ENCODE assay signal across 8 mouse cellular contexts in the genomic region with DNA sequence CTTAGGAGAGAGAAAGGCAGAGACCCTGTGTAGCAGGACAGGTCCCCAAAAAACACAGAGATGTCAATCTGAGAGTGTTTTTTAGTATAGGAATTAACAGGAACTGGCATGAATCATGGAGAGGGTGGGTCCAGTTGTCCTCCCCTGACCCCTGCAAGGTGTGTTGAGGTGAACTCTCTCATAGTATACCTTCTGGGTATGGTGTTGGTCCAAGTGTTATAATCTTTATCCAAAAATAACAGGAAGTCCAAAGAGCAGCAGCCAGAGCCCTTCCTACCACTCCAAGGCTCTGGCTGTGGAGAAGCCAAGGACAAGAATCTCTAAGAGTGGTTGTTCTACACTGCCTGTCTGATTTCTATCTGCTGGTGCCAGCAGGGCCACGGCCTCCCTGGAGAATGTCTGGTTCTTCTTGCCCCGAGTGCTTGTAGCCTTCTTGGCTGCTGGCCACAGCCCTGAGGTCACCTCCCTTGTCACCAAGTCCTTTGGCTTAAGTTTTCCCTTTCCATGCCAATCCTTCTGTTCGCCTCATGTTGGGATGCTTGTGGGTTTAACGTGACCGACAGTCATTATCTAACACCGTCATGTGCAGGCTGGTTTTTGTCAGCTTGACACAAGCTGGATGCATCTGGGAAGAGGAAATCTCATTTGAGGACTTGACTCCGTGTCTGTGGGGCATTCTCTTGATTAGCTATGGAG. TPM values are rescaled to one million over a fixed set of nuclear protein-coding genes. Genes with fewer than 3 reads are reported as not detected.
A peak's percentile ranks its signal among the peaks of the same experiment; 100 is the strongest.
DNase-seq lines count a peak whose midpoint lies in the region; ATAC-seq lines count a peak whose summit lies in the region.

No protein-coding gene starts in this region.

- 71% methylated on average over 7 of the region's 7 CpGs for whole genome bisulfite sequencing in kidney, embryonic 15.5 days
- WGBS in heart, embryonic 10.5 days: 22% methylated on average over 7 of the region's 7 CpGs
- WGBS in lung, embryonic 16.5 days: 33% methylated on average over 7 of the region's 7 CpGs
- 68% methylated on average over 7 of the region's 7 CpGs for WGBS in midbrain, embryonic 16.5 days

- H3K9ac ChIP-seq in kidney, embryonic 15.5 days: no peak overlapping the region
- H3K9ac ChIP-seq in lung, embryonic 16.5 days (ENCODE audit: low read length): no peak overlapping the region
- H3K9ac ChIP-seq in midbrain, embryonic 16.5 days (ENCODE audit: low read depth, low read length): no peak overlapping the region

- ATAC-seq in kidney, embryonic 15.5 days (replicated peaks; ENCODE audit: low FRiP score): no peak
- peak; percentile 68 for ATAC-seq in lung, embryonic 16.5 days (ENCODE audit: low read depth)
- no peak for ATAC-seq in midbrain, embryonic 16.5 days
- no peak for ATAC-seq in granulocyte monocyte progenitor cell, adult 5-6 weeks (replicated peaks; ENCODE audit: poor library complexity, severe bottlenecking)

- H3K9me3 ChIP-seq in kidney, embryonic 15.5 days (replicated peaks): no peaks in the 10 kb centered on the region
- no peaks in the 10 kb centered on the region for H3K9me3 ChIP-seq in heart, embryonic 10.5 days
- H3K9me3 ChIP-seq in lung, embryonic 16.5 days (ENCODE audit: control insufficient read depth, low read length): no peaks in the 10 kb centered on the region
- no peaks in the 10 kb centered on the region for H3K9me3 ChIP-seq in midbrain, embryonic 16.5 days (replicated peaks; ENCODE audit: control insufficient read depth, low read length, poor library complexity, severe bottlenecking)

- no peak overlapping the region for H3K4me2 ChIP-seq in kidney, embryonic 15.5 days
- no peak overlapping the region for H3K4me2 ChIP-seq in lung, embryonic 16.5 days (ENCODE audit: low read depth, low read length)
- no peak overlapping the region for H3K4me2 ChIP-seq in midbrain, embryonic 16.5 days (ENCODE audit: low read length)

- no peak overlapping the region for H3K4me3 ChIP-seq in kidney, embryonic 15.5 days (replicated peaks)
- H3K4me3 ChIP-seq in brown adipose tissue, adult 24 weeks (ENCODE audit: insufficient read depth, low read depth, low read length): no peak overlapping the region
- no peak overlapping the region for H3K4me3 ChIP-seq in heart, embryonic 10.5 days
- no peak overlapping the region for H3K4me3 ChIP-seq in lung, embryonic 16.5 days (ENCODE audit: low read length)
- no peak overlapping the region for H3K4me3 ChIP-seq in midbrain, embryonic 16.5 days (ENCODE audit: low read depth, low read length)

- H3K27me3 ChIP-seq in kidney, embryonic 15.5 days: no peaks in the 10 kb centered on the region; the same call in 1 of the 2 replicates
- H3K27me3 ChIP-seq in heart, embryonic 10.5 days (ENCODE audit: insufficient read depth, poor library complexity, severe bottlenecking): peaks cover 8% of the 10 kb centered on the region; the same call in 1 of the 2 replicates
- no peaks in the 10 kb centered on the region for H3K27me3 ChIP-seq in lung, embryonic 16.5 days (ENCODE audit: control insufficient read depth, insufficient read depth, low read depth, low read length)
- no peaks in the 10 kb centered on the region for H3K27me3 ChIP-seq in midbrain, embryonic 16.5 days (ENCODE audit: control insufficient read depth, insufficient read depth, low read depth, low read length)

- no peak overlapping the region for H3K27ac ChIP-seq in kidney, embryonic 15.5 days
- peak overlapping the region; percentile 84 for H3K27ac ChIP-seq in brown adipose tissue, adult 24 weeks (replicated peaks; ENCODE audit: low read depth, low read length)
- peak overlapping the region; percentile 42; the same call in 1 of the 2 replicates for H3K27ac ChIP-seq in heart, embryonic 10.5 days
- no peak overlapping the region for H3K27ac ChIP-seq in lung, embryonic 16.5 days (ENCODE audit: low read length)
- no peak overlapping the region for H3K27ac ChIP-seq in midbrain, embryonic 16.5 days (ENCODE audit: low read length)

- no peaks in the 10 kb centered on the region for H3K36me3 ChIP-seq in kidney, embryonic 15.5 days
- no peaks in the 10 kb centered on the region for H3K36me3 ChIP-seq in heart, embryonic 10.5 days
- no peaks in the 10 kb centered on the region for H3K36me3 ChIP-seq in lung, embryonic 16.5 days (ENCODE audit: control insufficient read depth, insufficient read depth, low read length)
- H3K36me3 ChIP-seq in midbrain, embryonic 16.5 days (ENCODE audit: control insufficient read depth, insufficient read depth, low read length): no peaks in the 10 kb centered on the region

- H3K4me1 ChIP-seq in kidney, embryonic 15.5 days: peaks cover 14% of the 10 kb centered on the region
- peaks cover 6% of the 10 kb centered on the region; the same call in 1 of the 2 replicates for H3K4me1 ChIP-seq in brown adipose tissue, adult 24 weeks (ENCODE audit: control insufficient read depth, insufficient read depth, insufficient read length, low read length)
- peaks cover 39% of the 10 kb centered on the region for H3K4me1 ChIP-seq in heart, embryonic 10.5 days
- peaks cover 12% of the 10 kb centered on the region; the same call in 1 of the 2 replicates for H3K4me1 ChIP-seq in lung, embryonic 16.5 days (replicated peaks; ENCODE audit: control insufficient read depth, insufficient read depth, low read length)
- peaks cover 6% of the 10 kb centered on the region for H3K4me1 ChIP-seq in midbrain, embryonic 16.5 days (ENCODE audit: control insufficient read depth, insufficient read depth, low read length)

- peak; percentile 56 for DNase-seq in kidney, adult 18-20 months
- DNase-seq in heart, embryonic 10.5 days (ENCODE audit: low spot score): no peak
- no peak for DNase-seq in urinary bladder, postnatal 4 days (ENCODE audit: low spot score in 2 of 2)

RNA-seq across cellular contexts. Expression of a gene that starts 27.8 kb away (rescaled TPM):
- 20.4 and 22.5 TPM in 2 replicates for polyA plus RNA-seq in kidney, embryonic 15.5 days (2015; fragmentation: Nextera tagmentation; extraction: Ambion mirVana)
- polyA plus RNA-seq in brown adipose tissue, adult 24 weeks (2012; ENCODE audit: insufficient read depth, insufficient read length, missing spikeins): 9.6 and 37.4 TPM in 2 replicates
- 32.7 and 43.1 TPM in 2 replicates for polyA plus RNA-seq in heart, embryonic 10.5 days (2016; fragmentation: Nextera tagmentation; extraction: Ambion mirVana)
- 19.9 and 20.8 TPM in 2 replicates for polyA plus RNA-seq in lung, embryonic 16.5 days (2015; fragmentation: Nextera tagmentation; extraction: Ambion mirVana)
- polyA plus RNA-seq in midbrain, embryonic 16.5 days (2015; fragmentation: Nextera tagmentation; extraction: Ambion mirVana): 46.5 and 47.0 TPM in 2 replicates
- 3.9 and 8.3 TPM in 2 replicates for total RNA-seq in granulocyte monocyte progenitor cell, adult 5-6 weeks (2014; fragmentation: Nextera tagmentation)
- total RNA-seq in granulocyte monocyte progenitor cell, adult 5-6 weeks (2017): 14.0 and 14.5 TPM in 2 replicates

Comparison
In these comparisons a context has a peak if more than half of its experiments do, and no peak if none do; other contexts are left out.
1. H3K27ac ChIP-seq: peak in brown adipose tissue, adult 24 weeks (single experiment) and heart, embryonic 10.5 days (single experiment); none in kidney, embryonic 15.5 days (single experiment), lung, embryonic 16.5 days (single experiment) and midbrain, embryonic 16.5 days (single experiment).